Mouse (Mus musculus) layer of hippocampus, adult 2 months (tissue): ENCODE results near the gene Galnt17. TPM values are rescaled to one million over a fixed set of nuclear protein-coding genes. Genes with fewer than 3 reads are reported as not detected.

ENCODE experiments used
- DNase-seq, 2 experiments: peaks; one replicate each; pipeline ENCODE4 v3.0.0; 2022; ENCODE audit warnings: low spot score in 2 of 2
- H3K27ac ChIP-seq: fragments of 200-600 bp; 2 replicates; pipeline ENCODE4 v1.8.1; 2022
- H3K4me3 ChIP-seq: fragments of 200-600 bp; 2 replicates; pipeline ENCODE4 v1.8.1; 2022; ENCODE audit warnings: mild to moderate bottlenecking
- CTCF ChIP-seq: fragments of 200-600 bp; conservative IDR thresholded peaks from 2 replicates; pipeline ENCODE4 v1.8.1; 2022; ENCODE audit warnings: antibody characterized with exemption, mild to moderate bottlenecking, moderate library complexity
- total RNA-seq, 2 experiments: library from RNA; stranded (reverse); gene quantifications; 2 replicates each; pipeline ENCODE4 v1.2.3; 2021

The Galnt17 gene
- total RNA-seq, 2 experiments from 2014 or later: 125 to 135 TPM

DNA sequence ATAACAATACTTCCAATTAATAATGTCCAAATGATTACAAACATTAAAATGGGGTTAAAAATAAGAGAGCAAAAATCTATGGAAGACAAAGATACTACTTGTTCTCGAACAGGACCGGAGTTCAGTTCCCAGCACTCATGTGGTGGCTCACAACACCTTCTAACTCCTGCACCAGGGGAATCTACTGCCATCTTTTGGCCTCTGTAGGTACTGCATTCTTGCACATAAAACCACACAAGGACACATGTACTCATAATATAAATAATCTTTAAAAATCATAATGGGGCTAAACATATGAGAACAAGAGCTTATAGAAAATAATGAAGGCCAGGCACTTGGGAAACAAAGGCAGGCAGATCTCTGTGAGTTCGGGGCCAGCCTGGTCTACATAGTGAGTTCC, 330.3 kb downstream of the Galnt17 start:
- peak; percentile 53 for TF ChIP-seq CTCF
- Histone ChIP-seq H3K4me3 (no peak overlapping the region), H3K27ac (no peak overlapping the region)
- no peak for DNase-seq

GRCm38 (mm10) chr5:130952361-130952760, 355.9 kb downstream of the Galnt17 start:
- no peak for TF ChIP-seq CTCF
- DNase-seq: peak in 1 of 2 experiments; percentile 41
- Histone ChIP-seq H3K4me3 (no peak overlapping the region), H3K27ac (peak overlapping the region; percentile 59)

DNA sequence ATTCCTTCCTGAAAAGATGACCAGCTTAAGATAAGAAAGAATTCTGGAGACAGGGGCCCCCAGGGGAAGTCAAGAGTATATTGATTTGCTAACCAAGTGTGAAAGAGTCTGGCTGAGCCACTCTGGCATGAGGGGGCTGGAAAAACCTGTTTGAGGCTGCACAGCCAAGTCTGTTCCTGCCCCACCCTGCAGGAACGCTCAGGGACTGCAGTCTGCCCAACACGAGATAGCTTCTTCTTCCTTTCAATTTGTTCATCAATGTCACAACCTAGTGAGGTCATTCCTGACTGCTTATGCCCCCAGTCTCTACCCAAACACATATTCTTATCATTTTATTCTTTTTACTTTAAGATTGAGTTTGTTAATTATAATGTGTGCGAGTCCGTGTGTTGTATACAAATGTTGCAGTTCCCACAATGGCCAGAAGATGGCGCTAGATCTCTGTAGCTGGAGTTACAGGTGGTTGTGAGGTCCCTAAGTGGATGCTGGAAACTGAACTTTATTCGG, 357.4 kb downstream of the Galnt17 start:
- H3K27ac ChIP-seq: peak overlapping the region; percentile 41
- DNase-seq: no peak
- peak; percentile 74 for TF ChIP-seq CTCF
- no peak overlapping the region for H3K4me3 ChIP-seq

GRCm38 (mm10) chr5:130950421-130950820, 357.9 kb downstream of the Galnt17 start:
- DNase-seq: no peak
- H3K4me3 ChIP-seq: no peak overlapping the region
- no peak for TF ChIP-seq CTCF
- H3K27ac ChIP-seq: peak overlapping the region; percentile 41

DNA sequence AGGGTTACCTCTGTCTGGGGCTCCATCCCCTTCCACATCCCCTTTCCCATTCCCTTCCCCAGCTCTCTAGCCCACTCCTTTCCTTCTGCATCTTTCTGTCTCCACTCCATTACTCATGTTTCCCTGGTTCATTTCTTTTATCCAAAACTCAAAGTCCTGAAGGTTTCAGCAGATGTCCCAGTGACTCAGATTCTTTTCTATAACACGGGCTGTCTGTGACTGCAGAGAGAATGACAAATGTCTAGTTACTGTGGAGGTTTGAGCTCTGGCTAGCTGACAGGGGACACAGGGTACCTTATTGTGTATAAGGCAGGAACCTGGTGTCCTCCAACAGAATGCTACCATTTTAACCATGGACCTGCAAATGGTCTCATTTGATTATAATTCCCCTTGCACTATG, 358.6 kb downstream of the Galnt17 start:
- Histone ChIP-seq H3K27ac (peak overlapping the region; percentile 72), H3K4me3 (no peak overlapping the region)
- no peak for TF ChIP-seq CTCF
- peak in 1 of 2 experiments; percentile 62 for DNase-seq

DNA sequence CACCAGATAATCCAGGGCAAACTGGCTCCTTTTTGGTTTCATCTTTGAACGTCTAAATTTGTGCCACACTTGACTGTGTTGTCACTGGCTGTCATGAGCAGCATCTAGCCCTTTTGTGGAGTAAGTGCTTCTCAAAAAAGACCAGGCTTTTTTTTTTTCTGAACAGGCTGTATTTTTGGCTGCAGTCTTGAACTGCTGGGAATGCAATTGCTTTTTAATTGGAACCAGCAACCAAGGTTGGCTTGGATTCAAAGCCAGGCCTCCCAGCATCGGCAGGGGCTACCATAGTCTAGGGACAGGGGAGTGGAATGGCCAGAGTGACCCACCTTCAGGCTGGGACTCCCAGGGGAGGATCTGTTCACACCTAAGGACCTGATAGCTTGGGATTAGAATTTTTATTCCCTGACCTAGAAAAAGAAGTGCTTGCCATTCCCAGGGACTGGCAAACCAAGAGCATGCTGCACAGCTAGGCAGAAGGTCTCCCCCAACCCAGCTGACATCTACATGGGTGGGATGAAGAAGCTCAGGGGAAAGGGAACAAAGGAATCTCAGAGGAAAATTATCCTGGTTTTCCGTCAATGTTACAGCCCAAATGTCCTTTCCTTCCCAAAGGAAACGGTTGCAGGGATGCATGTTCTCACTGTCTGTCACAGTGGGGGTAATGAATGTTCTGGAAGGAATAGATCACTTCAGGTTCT, 369.2 kb downstream of the Galnt17 start:
- TF ChIP-seq CTCF: no peak
- peak overlapping the region; percentile 89 for H3K27ac ChIP-seq
- H3K4me3 ChIP-seq: no peak overlapping the region
- peak; percentile 45 to 67 for DNase-seq

GRCm38 (mm10) chr5:130938274-130938741, 370.0 kb downstream of the Galnt17 start:
- Histone ChIP-seq H3K4me3 (no peak overlapping the region), H3K27ac (peak overlapping the region; percentile 87)
- peak; percentile 54 to 66 for DNase-seq
- no peak for TF ChIP-seq CTCF

GRCm38 (mm10) chr5:130930999-130931398, 377.3 kb downstream of the Galnt17 start:
- Histone ChIP-seq H3K27ac (no peak overlapping the region), H3K4me3 (no peak overlapping the region)
- no peak for DNase-seq
- TF ChIP-seq CTCF: no peak

GRCm38 (mm10) chr5:130927794-130928149, 380.5 kb downstream of the Galnt17 start:
- H3K4me3 ChIP-seq: no peak overlapping the region
- no peak for TF ChIP-seq CTCF
- no peak for DNase-seq
- H3K27ac ChIP-seq: peak overlapping the region; percentile 33; the same call in 1 of the 2 replicates

GRCm38 (mm10) chr5:130927138-130927793, 381.0 kb downstream of the Galnt17 start:
- no peak for DNase-seq
- peak; percentile 62 for TF ChIP-seq CTCF
- Histone ChIP-seq H3K27ac (peak overlapping the region; percentile 33; the same call in 1 of the 2 replicates), H3K4me3 (no peak overlapping the region)

DNA sequence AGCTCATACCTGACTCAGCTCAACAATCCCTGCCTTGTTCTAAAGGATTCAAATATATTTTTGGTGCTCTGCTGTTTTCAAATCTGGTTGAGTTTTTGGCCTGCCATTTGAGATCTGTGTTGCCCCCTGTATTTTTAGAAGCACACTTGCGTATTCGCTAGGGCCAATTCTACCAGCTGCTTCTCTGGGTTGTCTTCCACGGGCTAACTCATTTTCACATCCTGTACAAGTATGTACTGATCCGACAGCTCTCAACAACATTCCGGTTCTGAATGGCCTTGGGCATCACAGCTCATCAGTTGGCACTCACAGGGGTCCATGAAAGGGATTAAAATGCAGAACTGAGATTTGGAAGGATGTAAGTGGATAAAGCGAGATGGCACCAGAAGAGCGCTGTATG, 382.6 kb downstream of the Galnt17 start:
- peak overlapping the region; percentile 62; the same call in 1 of the 2 replicates for H3K27ac ChIP-seq
- no peak for DNase-seq
- no peak overlapping the region for H3K4me3 ChIP-seq
- no peak for TF ChIP-seq CTCF

- no peak for TF ChIP-seq CTCF
- Histone ChIP-seq H3K27ac (peak overlapping the region; percentile 43; the same call in 1 of the 2 replicates), H3K4me3 (no peak overlapping the region)
- DNase-seq: no peak
These were observed 384.0 kb downstream of the Galnt17 start for GRCm38 (mm10) chr5:130924245-130924827.

DNA sequence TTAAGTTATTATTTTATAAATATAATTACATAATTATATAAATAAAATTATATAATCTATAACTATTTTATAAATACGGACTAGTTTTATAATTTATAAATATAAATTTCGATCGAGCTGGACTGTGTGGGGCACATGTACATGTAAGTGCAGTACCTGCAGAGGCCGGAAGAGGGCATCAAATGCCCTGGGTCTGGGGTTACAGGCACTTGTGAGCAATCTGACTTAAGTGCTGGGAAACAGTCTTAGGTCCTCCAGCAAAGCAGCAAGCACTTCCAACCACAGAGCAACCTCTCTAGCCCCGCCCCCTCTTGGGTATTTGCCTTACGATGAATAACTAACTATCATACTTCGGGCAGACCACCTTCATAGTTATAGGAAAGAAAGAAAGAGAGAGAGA, 388.3 kb downstream of the Galnt17 start:
- no peak for DNase-seq
- peak; percentile 23 for TF ChIP-seq CTCF
- H3K4me3 ChIP-seq: no peak overlapping the region
- H3K27ac ChIP-seq: no peak overlapping the region
